Mouse (Mus musculus): ENCODE measurements at regions not wholly inside any gene's neighbourhood (a gene's known extent, or its start where the extent isn't known, plus 50 kb on each side); places are given as distances from the start of the nearest gene placed in this dataset.

GRCm38 (mm10) chr1:190530079-190530478 lies 359.6 kb upstream of the Prox1 start:
- no peak for TF ChIP-seq CTCF (conservative IDR thresholded peaks at IDR 0.05; ENCODE audit: low read length)
- no peak for TF ChIP-seq POU5F1 (IDR thresholded peaks at IDR 0.05; ENCODE audit: borderline replicate concordance, low read length)
- TF ChIP-seq NANOG (IDR thresholded peaks at IDR 0.05; ENCODE audit: borderline replicate concordance, low read length), result no peak

Data from E14TG2a.4 (cell line).